ENCODE assay signal across 8 mouse cellular contexts in genomic region chr11:43433254-43434023, GRCm38 (mm10). TPM values are rescaled to one million over a fixed set of nuclear protein-coding genes. Genes with fewer than 3 reads are reported as not detected.
A peak's percentile ranks its signal among the peaks of the same experiment; 100 is the strongest.
DNase-seq lines count a peak whose midpoint lies in the region; ATAC-seq lines count a peak whose summit lies in the region.

TSS of gene Slu7 (plus strand) at chr11:43433744.

- H3K36me3 ChIP-seq in intestine, embryonic 15.5 days = peaks cover 12% of the 10 kb centered on the region
- no peaks in the 10 kb centered on the region for H3K36me3 ChIP-seq in limb, embryonic 11.5 days (ENCODE audit: control insufficient read depth, insufficient read depth, low read length)
- peaks cover 14% of the 10 kb centered on the region for H3K36me3 ChIP-seq in midbrain, embryonic 13.5 days

- peak within 1 kb of the TSS; percentile 56 for H3K4me2 ChIP-seq in intestine, embryonic 15.5 days (replicated peaks)
- peak within 1 kb of the TSS; percentile 69 for H3K4me2 ChIP-seq in limb, embryonic 11.5 days (ENCODE audit: low read depth, severe bottlenecking)
- peak within 1 kb of the TSS; percentile 86 for H3K4me2 ChIP-seq in midbrain, embryonic 13.5 days (replicated peaks)

- no peaks in the 10 kb centered on the region for H3K27me3 ChIP-seq in intestine, embryonic 15.5 days (replicated peaks)
- no peaks in the 10 kb centered on the region for H3K27me3 ChIP-seq in limb, embryonic 11.5 days (ENCODE audit: control insufficient read depth, insufficient read depth, low read length)
- H3K27me3 ChIP-seq in midbrain, embryonic 13.5 days = no peaks in the 10 kb centered on the region

- peak; percentile 89 for DNase-seq in 3134 (ENCODE audit: extremely low read depth, insufficient read length, low spot score)
- DNase-seq in adrenal gland, adult 8-10 months = peak; percentile 39
- peak; percentile 66 for DNase-seq in embryo, embryonic 11.5 days (ENCODE audit: low read depth, low spot score)
- DNase-seq in gastrocnemius, postnatal 4 days (ENCODE audit: low spot score in 2 of 2) = peak; percentile 50 to 74
- DNase-seq in limb, embryonic 11.5 days (ENCODE audit: low spot score) = peak; percentile 85
- DNase-seq in spleen, adult 12 weeks (ENCODE audit: low spot score) = peak; percentile 66

- H3K9ac ChIP-seq in intestine, embryonic 15.5 days = peak within 1 kb of the TSS; percentile 70
- H3K9ac ChIP-seq in limb, embryonic 11.5 days (ENCODE audit: low read length) = peak within 1 kb of the TSS; percentile 61
- peak within 1 kb of the TSS; percentile 80 for H3K9ac ChIP-seq in midbrain, embryonic 13.5 days (replicated peaks)

- H3K27ac ChIP-seq in intestine, embryonic 15.5 days = 0 out of 2 replicates have a peak within 1 kb of the TSS, but pooled peaks have one; percentile 37
- no peak within 1 kb of the TSS for H3K27ac ChIP-seq in limb, embryonic 11.5 days (replicated peaks; ENCODE audit: low read depth, low read length)
- 0 out of 2 replicates have a peak within 1 kb of the TSS, but pooled peaks have one; percentile 44 for H3K27ac ChIP-seq in midbrain, embryonic 13.5 days

- ATAC-seq in intestine, embryonic 15.5 days = peak; percentile 92
- peak; percentile 86 for ATAC-seq in limb, embryonic 11.5 days (ENCODE audit: insufficient number of reproducible peaks, low FRiP score, low TSS enrichment, low read depth)
- peak; percentile 93 for ATAC-seq in midbrain, embryonic 13.5 days

- peaks cover 3% of the 10 kb centered on the region; the same call in 1 of the 2 replicates for H3K4me1 ChIP-seq in intestine, embryonic 15.5 days (replicated peaks)
- H3K4me1 ChIP-seq in limb, embryonic 11.5 days (ENCODE audit: control insufficient read depth, insufficient read depth, low read length) = peaks cover 4% of the 10 kb centered on the region; the same call in 1 of the 2 replicates
- H3K4me1 ChIP-seq in midbrain, embryonic 13.5 days (replicated peaks) = peaks cover 13% of the 10 kb centered on the region

- no peaks in the 10 kb centered on the region for H3K9me3 ChIP-seq in intestine, embryonic 15.5 days
- H3K9me3 ChIP-seq in limb, embryonic 11.5 days (ENCODE audit: control insufficient read depth, low read length) = no peaks in the 10 kb centered on the region
- no peaks in the 10 kb centered on the region; the same call in 1 of the 2 replicates for H3K9me3 ChIP-seq in midbrain, embryonic 13.5 days

- H3K4me3 ChIP-seq in intestine, embryonic 15.5 days (replicated peaks) = peak within 1 kb of the TSS; percentile 83
- H3K4me3 ChIP-seq in limb, embryonic 11.5 days (ENCODE audit: low read depth, low read length) = peak within 1 kb of the TSS; percentile 88
- H3K4me3 ChIP-seq in midbrain, embryonic 13.5 days (replicated peaks) = peak within 1 kb of the TSS; percentile 96

- 8% methylated on average over 38 of the region's 38 CpGs for WGBS in intestine, embryonic 15.5 days
- 9% methylated on average over 38 of the region's 38 CpGs for WGBS in limb, embryonic 11.5 days
- WGBS in midbrain, embryonic 13.5 days = 6% methylated on average over 38 of the region's 38 CpGs

RNA-seq across cellular contexts. Expression of gene Slu7, which starts in this region (rescaled TPM):
- 10 to 100 TPM; 40.4 to 53.6 (median 46.9) TPM for total RNA-seq in adrenal gland, adult 8-10 months (2022)
- 10 to 100 TPM; 32.7 to 35.5 TPM for total RNA-seq in gastrocnemius, postnatal 4 days (2021)
- polyA plus RNA-seq in intestine, embryonic 15.5 days (2015; fragmentation: Nextera tagmentation; extraction: Ambion mirVana) = 44.1 and 48.0 TPM in 2 replicates
- 56.8 and 57.4 TPM in 2 replicates for polyA plus RNA-seq in limb, embryonic 11.5 days (2014; fragmentation: Nextera tagmentation; extraction: Ambion mirVana)
- polyA plus RNA-seq in midbrain, embryonic 13.5 days (2015; fragmentation: Nextera tagmentation; extraction: Ambion mirVana) = 73.6 and 75.6 TPM in 2 replicates

Comparison
In these comparisons a context has a peak if more than half of its experiments do, and no peak if none do; other contexts are left out.
1. DNase-seq: peak in every context shown above with its lines; median percentile 89 in 3134; 85 in limb, embryonic 11.5 days; 66 in embryo, embryonic 11.5 days; 66 in spleen, adult 12 weeks; 62 in gastrocnemius, postnatal 4 days; 39 in adrenal gland, adult 8-10 months.